Mouse (Mus musculus): Measurements from ENCODE around the gene Echs1.
"Not testable (repeated sequence)": the region's sequence is repeated elsewhere in the genome, so short reads cannot be mapped to it uniquely, and the experiment has no call there.

Echs1 gene

GRCm38 (mm10) chr7:140116329-140117054, at the start of gene Echs1:
Gene Echs1 (minus strand): TSS chr7:140116476.
- DNase-seq (ENCODE audit: low read depth in 2 of 2, low spot score in 2 of 2), result peak; percentile 77 to 84

DNA sequence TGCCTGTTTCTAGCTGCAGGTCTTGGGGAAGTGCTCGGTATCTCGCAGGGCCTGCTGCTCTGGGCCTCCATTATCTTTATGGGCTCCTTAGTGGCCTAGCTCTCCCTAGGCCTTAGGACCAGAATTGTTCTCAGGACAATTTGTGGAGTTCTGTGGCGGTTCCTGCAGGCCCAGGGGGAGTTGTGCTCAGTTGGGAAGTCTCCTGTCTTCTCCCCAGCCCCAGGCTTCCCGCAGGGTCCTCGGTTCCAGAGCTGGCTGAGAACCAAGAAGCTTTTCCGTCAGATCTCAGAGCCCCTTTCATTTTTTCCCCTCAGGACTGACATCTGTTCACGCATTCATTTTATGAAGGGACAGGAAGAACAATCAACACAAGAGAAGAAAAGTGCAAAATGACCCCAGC, 48.4 kb upstream of the Echs1 start, which contains the start of gene Olfr522:
Gene Olfr522, minus strand, starts transcription at position 101 of the 400 bp plus-strand sequence.
- DNase-seq (ENCODE audit: low read depth in 2 of 2, low spot score in 2 of 2), result no peak

DNA sequence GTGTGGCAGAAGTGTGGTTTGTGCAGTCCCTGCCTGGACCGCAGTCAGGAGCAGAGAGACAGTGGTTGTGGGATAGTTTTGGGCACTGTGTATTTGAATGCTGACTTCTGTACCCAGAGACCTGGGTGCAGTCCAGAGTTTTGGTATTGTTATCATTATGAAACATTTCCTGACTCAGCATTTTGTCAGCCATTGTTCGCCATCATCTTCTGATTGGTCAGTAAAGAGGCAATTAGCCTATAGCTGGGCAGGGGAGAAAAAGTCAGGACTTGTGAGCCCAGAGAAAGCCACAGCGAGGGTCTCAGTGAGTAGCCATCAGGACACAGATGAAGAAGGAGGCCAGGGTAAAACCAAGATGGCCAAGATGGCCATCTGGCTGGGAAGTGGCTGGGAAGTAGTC, 44.1 kb upstream of the Echs1 start:
- DNase-seq (ENCODE audit: low read depth in 2 of 2, low spot score in 2 of 2), result no peak

DNA sequence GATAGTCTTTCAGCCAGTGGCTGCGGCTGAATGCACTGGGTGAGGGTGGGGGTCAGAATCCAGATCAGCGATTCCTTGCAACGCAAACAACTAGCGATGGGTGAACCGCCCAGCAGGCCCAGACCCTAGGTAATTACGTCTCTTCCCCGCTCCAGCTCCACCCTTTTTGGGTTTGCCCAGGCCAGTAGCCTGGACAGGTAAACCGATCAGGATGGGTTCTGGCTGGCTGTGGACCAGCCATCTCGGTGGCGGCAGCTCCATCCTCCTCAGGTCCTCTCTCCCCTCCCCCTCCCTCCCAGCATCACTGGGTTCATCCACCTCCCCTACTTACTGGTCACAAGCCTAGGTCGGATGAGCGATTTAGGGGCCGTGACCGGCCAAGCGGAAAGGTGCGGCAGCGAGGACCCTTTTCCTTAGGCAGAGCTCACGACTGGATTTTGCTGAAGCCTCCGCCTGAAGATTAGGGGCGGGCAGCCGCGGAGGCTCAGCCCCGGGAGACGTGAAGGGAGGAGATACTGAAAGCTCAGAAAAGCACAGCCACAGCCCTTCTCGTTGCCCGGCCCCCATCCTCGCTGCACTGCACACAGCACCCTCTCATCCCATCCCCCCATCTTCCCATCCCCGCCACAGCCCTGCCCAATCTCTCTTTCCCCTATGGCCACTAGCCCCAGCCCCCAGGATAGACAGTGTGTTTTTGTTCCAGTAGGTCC, 38.1 kb upstream of the Echs1 start, which contains the start of gene Sprn:
Gene Sprn, minus strand, starts transcription at position 660 of the 710 bp plus-strand sequence.
- no peak for DNase-seq (ENCODE audit: low read depth in 2 of 2, low spot score in 2 of 2)

GRCm38 (mm10) chr7:140153829-140154217, 37.5 kb upstream of the Echs1 start:
- DNase-seq (ENCODE audit: low read depth in 2 of 2, low spot score in 2 of 2), result no peak

DNA sequence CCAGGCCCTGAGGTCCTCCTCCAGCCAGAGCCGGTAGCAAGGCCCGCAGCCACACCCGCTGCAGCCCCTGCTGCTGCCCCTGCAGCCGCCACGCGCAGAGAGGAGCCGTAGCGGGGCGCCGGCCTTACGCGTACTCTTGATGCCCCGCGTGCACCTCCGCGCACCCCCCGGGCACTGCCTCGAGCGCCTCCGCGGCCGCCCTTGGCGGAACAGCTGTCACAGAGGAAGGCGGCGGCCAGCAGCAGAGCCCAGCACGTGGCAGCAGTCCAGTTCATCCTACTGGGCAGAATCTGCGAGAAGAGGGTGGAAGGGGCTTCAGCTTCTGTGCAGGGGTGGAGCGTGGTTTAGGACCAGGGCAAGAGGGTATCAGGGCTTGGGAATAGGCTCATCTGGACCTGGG, 37.1 kb upstream of the Echs1 start:
- no peak for DNase-seq (ENCODE audit: low read depth in 2 of 2, low spot score in 2 of 2)

GRCm38 (mm10) chr7:140144550-140144949, 28.3 kb upstream of the Echs1 start:
- DNase-seq (ENCODE audit: low read depth in 2 of 2, low spot score in 2 of 2), result no peak

- DNase-seq (ENCODE audit: low read depth in 2 of 2, low spot score in 2 of 2), result peak; percentile 51 to 72
These were observed 25.1 kb upstream of the Echs1 start for GRCm38 (mm10) chr7:140141350-140141749.

GRCm38 (mm10) chr7:140138021-140138310, 21.7 kb upstream of the Echs1 start:
- DNase-seq (ENCODE audit: low read depth in 2 of 2, low spot score in 2 of 2), result no peak

DNA sequence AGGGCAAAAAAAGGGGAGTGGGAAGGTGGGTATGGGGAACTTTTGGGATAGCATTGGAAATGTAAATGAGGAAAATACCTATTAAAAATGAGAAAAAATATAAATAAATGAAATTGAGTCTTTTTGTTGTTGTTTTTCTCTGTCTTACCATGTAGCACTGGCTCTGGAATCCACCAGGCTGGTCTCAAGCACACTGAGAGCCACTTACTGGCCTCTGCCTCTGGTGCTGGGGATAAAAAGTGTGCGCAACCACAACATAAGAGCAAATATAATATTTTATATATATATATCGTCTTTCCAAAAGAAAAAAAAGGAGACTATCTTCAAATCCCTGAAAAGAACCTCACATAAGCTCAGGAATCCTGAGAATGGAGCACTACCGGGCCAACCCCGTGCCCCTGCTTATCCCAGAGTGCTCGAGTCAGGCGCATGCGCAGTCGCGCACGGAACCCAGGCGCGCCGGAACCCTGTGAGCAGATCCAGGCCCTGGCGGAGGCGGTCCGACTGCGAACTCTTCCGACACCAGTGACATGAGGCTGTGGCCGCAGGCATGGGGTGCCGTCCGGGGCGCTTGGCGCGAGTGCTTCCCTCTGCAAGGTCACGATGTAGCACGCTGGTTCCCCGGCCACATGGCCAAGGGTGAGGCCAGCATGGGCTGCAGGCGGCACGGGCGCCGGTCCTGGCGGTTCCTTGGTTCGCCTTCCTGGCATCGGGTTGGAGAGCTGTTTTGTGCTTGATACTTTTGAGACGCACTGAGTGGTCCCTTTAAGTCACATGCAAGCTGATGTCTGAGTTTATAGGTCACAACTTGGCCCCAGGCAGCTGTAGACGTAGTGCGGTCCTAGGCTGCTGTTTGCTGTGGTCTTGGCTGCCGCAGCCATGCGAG, 21.1 kb upstream of the Echs1 start, which contains the start of gene Mtg1:
Gene Mtg1, plus strand, starts transcription at position 430 of the 886 bp plus-strand sequence.
- DNase-seq (ENCODE audit: low read depth in 2 of 2, low spot score in 2 of 2), result peak; percentile 95 to 96

DNA sequence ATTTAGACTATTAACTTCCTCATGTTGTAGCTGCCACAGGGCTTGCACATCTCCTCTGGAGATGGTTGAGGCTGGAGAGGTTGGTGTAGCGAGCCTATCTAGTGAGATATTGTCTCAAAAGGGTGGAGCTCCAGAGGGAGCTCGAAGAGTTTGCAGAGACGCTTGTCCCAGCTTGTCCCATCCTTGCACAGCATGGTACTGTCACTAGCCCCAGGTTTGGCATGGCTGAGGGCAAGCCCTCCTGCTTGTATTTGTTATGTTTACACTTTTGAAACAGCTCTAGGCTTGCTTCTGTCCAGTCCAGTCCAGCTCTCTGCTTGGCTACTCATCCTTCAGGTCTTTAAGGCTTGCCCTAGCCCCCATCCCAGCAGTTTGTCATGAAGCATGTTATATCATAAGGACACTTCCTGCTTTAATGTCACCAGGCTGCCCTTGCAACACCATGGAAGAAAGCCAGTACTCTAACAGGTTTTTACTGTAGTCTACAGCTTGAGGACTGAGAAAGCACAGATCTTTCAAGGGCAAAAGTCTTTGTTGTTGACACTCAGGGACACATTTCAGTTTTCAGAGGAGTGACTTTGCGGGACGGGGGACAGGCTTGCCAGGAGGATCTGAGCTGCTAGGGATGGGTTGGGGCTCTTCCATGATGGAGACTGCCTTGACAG, 19.0 kb upstream of the Echs1 start:
- no peak for DNase-seq (ENCODE audit: low read depth in 2 of 2, low spot score in 2 of 2)

GRCm38 (mm10) chr7:140134033-140134432, 17.8 kb upstream of the Echs1 start:
- not testable (repeated sequence) for DNase-seq (ENCODE audit: low read depth in 2 of 2, low spot score in 2 of 2)

DNA sequence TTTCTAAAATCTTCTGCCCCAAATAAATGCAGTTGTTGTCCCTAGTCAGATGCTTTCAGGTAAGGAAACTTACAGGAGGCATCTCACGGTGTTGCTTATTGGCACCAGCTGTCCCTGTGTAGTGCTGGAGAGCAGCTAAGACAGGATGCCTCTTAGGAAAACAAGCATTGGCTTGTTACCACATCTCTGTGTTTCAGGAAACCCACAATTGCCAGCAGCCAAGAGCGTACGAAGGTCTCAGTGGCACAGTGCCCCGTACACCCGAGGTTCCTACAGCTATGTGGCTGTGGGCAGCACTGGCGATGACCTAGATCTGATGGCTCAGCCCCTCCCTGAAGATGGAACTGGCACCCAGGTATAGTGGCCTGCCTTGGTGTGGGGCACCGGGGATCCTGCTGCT, 15.9 kb upstream of the Echs1 start:
- DNase-seq (ENCODE audit: low read depth in 2 of 2, low spot score in 2 of 2), result not testable (repeated sequence)

DNA sequence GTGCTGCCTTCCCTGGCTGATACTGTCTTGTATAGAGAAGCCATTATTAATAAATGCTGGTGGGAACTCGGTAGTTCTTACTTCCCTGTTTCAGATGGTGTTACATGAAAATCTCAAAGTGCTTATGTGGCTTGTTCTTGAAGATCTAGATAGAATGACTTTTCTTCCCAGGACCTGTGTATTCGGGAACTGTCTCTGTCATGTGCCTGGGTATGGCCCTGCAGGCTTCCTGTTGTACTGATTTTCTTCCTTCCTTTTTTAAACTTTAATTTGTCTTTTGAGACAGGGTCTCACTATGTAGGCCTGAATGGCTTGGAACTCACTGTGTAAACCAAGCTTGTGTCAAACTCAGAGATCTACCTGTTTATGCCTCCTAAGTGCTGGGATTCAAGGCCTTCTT, 11.6 kb upstream of the Echs1 start:
- DNase-seq (ENCODE audit: low read depth in 2 of 2, low spot score in 2 of 2), result no peak

- no peak for DNase-seq (ENCODE audit: low read depth in 2 of 2, low spot score in 2 of 2)
These were observed 10.7 kb upstream of the Echs1 start for GRCm38 (mm10) chr7:140126934-140127333.

DNA sequence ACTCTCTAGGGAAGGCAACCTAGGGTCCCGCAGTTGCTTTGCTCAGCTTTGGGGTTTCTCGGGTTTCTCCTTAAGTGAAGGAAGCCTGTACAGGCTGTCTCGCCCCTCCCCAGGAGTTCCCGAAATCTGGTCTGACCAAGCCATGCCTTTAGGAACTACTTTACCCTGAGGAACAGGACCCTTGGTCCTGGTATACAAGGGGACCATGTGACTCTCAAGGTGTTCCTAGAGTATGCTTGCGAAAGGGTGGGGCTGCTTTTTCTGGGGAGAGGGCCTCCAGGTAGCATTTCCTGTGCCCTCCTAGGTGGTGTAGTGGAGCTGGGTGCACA, 9.7 kb upstream of the Echs1 start:
- DNase-seq (ENCODE audit: low read depth in 2 of 2, low spot score in 2 of 2), result no peak

DNA sequence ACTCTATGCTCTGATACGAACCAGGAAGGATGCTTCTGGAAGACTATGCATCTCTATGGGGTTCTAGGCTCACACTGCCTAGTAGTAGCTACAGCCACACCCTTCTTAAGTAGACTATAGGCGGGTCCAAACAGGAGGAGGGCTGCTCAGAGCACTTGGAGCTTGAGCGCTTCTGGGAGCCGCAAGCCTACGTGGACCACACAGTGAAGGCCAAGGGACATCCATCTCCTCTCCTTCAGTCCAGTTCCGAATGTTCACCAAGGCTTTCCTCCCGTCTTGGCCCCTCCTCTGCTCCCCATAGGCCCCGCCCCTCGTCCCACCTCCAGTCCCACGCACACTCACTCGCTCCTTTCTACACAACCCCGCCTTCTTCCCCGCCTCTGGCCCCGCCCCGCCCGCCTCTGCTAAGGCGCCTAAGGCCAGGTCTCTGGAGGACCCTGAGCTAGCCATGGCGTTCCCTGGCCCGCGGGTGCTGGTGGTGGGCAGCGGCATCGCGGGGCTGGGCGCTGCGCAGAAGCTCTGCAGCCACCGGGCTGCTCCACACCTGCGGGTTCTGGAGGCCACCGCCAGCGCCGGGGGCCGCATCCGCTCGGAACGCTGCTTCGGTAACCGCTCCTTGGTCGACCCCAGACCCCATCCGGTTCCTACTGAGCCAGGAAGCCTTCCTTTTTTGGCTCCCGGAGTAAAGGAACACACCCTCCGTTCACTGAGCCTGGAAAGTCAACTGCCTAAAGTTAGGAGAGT, 9.2 kb upstream of the Echs1 start:
- peak; percentile 74 to 84 for DNase-seq (ENCODE audit: low read depth in 2 of 2, low spot score in 2 of 2)

DNA sequence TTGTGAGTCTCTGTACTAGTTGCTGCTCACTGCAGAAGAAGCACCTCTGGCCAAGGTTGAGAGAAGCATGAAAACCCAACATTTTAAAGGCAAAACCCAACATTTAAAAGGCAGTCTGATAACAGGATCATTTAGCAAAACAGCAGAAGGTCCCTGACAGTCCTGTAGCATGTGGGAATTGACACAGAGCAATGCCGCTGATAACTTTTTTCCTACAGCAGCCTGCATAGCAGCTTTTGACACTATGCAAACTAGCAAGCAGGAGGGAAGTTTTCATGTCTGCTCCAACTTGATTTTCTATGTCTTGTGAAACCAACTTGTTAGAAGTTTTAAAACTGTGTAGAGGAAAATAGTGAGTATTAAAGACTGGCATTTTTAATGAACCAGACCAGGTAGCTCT, 8.1 kb upstream of the Echs1 start:
- DNase-seq (ENCODE audit: low read depth in 2 of 2, low spot score in 2 of 2), result no peak

DNA sequence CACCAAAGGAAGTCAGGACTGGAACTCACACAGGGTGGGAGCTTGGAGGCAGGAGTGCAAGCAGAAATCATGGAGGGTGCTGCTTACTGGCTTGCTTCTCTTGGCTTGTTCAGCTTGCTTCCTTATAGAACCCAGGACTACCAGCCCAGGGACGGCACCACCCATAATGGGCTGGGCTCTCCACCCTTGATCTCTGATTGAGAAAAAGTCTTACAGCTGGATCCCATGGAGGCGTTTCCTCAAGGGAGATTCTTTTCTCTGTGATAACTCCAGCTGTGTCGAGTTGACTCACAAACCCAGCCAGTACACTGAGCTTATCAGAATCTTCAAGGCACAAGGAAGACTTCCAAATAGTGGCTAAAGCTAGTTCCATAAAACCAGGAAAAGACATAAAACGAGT, 6.5 kb upstream of the Echs1 start:
- no peak for DNase-seq (ENCODE audit: low read depth in 2 of 2, low spot score in 2 of 2)

DNA sequence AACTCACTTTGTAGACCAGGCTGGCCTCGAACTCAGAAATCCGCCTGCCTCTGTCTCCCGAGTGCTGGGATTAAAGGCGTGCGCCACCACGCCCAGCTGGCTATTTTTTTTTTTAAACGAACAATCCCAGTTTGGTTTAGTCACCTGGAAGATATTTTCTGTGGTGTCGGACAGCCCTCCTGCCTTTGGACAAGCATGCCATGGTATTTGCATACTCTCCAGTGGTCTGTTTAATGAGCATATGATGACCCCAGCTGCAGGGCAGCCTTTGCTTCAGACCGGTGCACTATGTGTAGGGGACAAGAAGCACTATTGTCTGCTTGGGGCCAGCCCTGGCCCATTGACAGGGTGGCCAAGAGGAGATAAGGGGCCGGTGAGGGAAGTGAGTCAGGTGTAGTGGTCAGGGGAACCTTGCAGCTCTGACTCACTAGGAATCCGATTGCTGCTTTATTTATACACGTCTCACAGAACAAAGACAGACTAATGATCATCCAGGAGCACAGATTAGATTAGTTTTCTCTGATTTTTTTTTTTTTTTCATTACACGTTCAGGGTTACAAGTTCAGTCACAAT, 5.1 kb upstream of the Echs1 start:
- no peak for DNase-seq (ENCODE audit: low read depth in 2 of 2, low spot score in 2 of 2)
